Mouse (Mus musculus) midbrain, postnatal 0 days (tissue): ENCODE measurements around the gene Thrap3. TPM values are rescaled to one million over a fixed set of nuclear protein-coding genes. Genes with fewer than 3 reads are reported as not detected.
"Not testable (repeated sequence)": the region's sequence is repeated elsewhere in the genome, so short reads cannot be mapped to it uniquely, and the experiment has no call there.

ENCODE experiments used
- ATAC-seq: fragments of 200-750 bp; cut with Nextera tagmentation; 2 replicates; pipeline ENCODE4 v1.8.0; 2017; ENCODE audit warnings: moderate number of reproducible peaks, mild to moderate bottlenecking, moderate TSS enrichment, moderate library complexity; ENCODE audit not compliant: low FRiP score
- DNase-seq: peaks from one replicate; pipeline ENCODE4 v3.0.0-alpha.2; 2015; ENCODE audit warnings: low spot score
- H3K27ac ChIP-seq: fragments of 300-500 bp; sonication (generic); 2 replicates; pipeline ENCODE4 v1.5.1; 2014; ENCODE audit warnings: low read depth, mild to moderate bottlenecking, low read length, mixed read lengths
- H3K27me3 ChIP-seq: fragments of 300-500 bp; sonication (generic); 2 replicates; pipeline ENCODE4 v1.6.1; 2014; ENCODE audit warnings: low read length, control low read depth, mixed read lengths; ENCODE audit not compliant: insufficient read depth
- H3K36me3 ChIP-seq: fragments of 300-500 bp; sonication (generic); 2 replicates; pipeline ENCODE4 v1.6.1; 2014; ENCODE audit warnings: low read length, control low read depth, mixed read lengths; ENCODE audit not compliant: insufficient read depth
- H3K4me1 ChIP-seq: fragments of 300-500 bp; sonication (generic); 2 replicates; pipeline ENCODE4 v1.6.1; 2014; ENCODE audit warnings: mild to moderate bottlenecking, control low read depth, antibody characterized with exemption, low read length, mixed read lengths; ENCODE audit not compliant: insufficient read depth
- H3K4me2 ChIP-seq: fragments of 300-500 bp; sonication (generic); 2 replicates; pipeline ENCODE4 v1.6.1; 2014; ENCODE audit warnings: low read depth, mild to moderate bottlenecking, low read length, mixed read lengths; ENCODE audit not compliant: poor library complexity, severe bottlenecking
- H3K4me3 ChIP-seq: fragments of 300-500 bp; sonication (generic); 2 replicates; pipeline ENCODE4 v1.5.1; 2014; ENCODE audit warnings: low read depth, mild to moderate bottlenecking, low read length, moderate library complexity
- H3K9ac ChIP-seq: fragments of 300-500 bp; sonication (generic); replicated peaks from 2 replicates; pipeline ENCODE4 v1.6.1; 2014; ENCODE audit warnings: mild to moderate bottlenecking, low read length, moderate library complexity, mixed read lengths; ENCODE audit not compliant: poor library complexity, severe bottlenecking
- H3K9me3 ChIP-seq: fragments of 300-500 bp; sonication (generic); 2 replicates; pipeline ENCODE4 v1.6.1; 2016; ENCODE audit warnings: low read length, control low read depth
- CTCF ChIP-seq: IDR thresholded peaks from 2 replicates; pipeline ENCODE4 v1.5.1; 2016; ENCODE audit warnings: antibody characterized with exemption, mild to moderate bottlenecking
- WGBS: fragments of 180-500 bp; shearing (Covaris S2); extraction: QIAGEN DNeasy Blood & Tissue Kit; methylation state at CpG from one replicate; pipeline ENCODE4 v1.1.7; 2014; 5-methylcytosine and 5-hydroxymethylcytosine counted together
- polyA plus RNA-seq: library from polyadenylated mRNA; unstranded; fragments of >200 nt; fragmentation: Nextera tagmentation; extraction: Ambion mirVana; gene quantifications from 2 replicates; pipeline ENCODE4 v1.2.1, GENCODE M21; 2015
- total RNA-seq: library from RNA; depleted of rRNA; stranded (reverse); fragments of >200 nt; gene quantifications from 2 replicates; pipeline ENCODE4 v1.2.3, GENCODE M21; 2014

Thrap3 gene
- total and polyA plus RNA-seq, 2 experiments from 2014 or later, result 94.8 to 162 TPM

DNA sequence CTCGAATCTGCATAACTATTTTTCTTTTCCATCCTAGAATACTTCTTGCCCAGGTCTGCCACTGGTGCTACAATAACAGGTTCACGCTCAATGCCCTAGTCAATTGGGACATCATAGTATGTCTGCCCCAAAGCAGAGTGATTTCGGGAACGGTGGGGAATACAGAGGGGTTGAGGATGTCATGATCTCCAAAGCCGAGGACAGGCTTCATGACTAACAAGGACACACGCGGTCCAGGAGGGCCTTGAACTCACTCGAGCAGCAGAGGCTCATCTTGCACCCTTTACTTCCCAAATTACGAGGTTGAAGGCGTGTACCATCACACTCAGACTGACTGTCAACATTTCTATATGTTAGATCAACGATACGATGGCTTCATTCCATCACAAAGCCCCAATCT, 24.1 kb upstream of the Thrap3 start:
- Histone ChIP-seq H3K4me3 (0 out of 2 replicates have a peak overlapping the region, but pooled peaks have one; percentile 20), H3K4me2 (peak overlapping the region; percentile 51), H3K9me3 (no peaks in the 10 kb centered on the region), H3K4me1 (no peaks in the 10 kb centered on the region), H3K9ac (0 out of 2 replicates have a peak overlapping the region, but pooled peaks have one; percentile 24), H3K27ac (no peak overlapping the region), H3K27me3 (no peaks in the 10 kb centered on the region), H3K36me3 (peaks cover 14% of the 10 kb centered on the region)
- no peak for TF ChIP-seq CTCF
- 0 out of 2 replicates have a peak, but pooled peaks have one; percentile 8 for ATAC-seq
- WGBS, result 56% methylated on average over 12 of the region's 12 CpGs
- no peak for DNase-seq

- no peaks in the 10 kb centered on the region for H3K9me3 ChIP-seq
- DNase-seq (no peak), ATAC-seq (no peak)
- no peak overlapping the region for H3K4me3 ChIP-seq
- no peaks in the 10 kb centered on the region for H3K27me3 ChIP-seq
- no peak overlapping the region for H3K4me2 ChIP-seq
- H3K27ac ChIP-seq, result no peak overlapping the region
- H3K36me3 ChIP-seq, result no peaks in the 10 kb centered on the region
- 85% methylated on average over 11 of the region's 11 CpGs for WGBS
- H3K9ac ChIP-seq, result no peak overlapping the region
- H3K4me1 ChIP-seq, result no peaks in the 10 kb centered on the region
- no peak for TF ChIP-seq CTCF
Measured at GRCm38 (mm10) chr4:126222631-126223030, 20.1 kb upstream of the Thrap3 start.

DNA sequence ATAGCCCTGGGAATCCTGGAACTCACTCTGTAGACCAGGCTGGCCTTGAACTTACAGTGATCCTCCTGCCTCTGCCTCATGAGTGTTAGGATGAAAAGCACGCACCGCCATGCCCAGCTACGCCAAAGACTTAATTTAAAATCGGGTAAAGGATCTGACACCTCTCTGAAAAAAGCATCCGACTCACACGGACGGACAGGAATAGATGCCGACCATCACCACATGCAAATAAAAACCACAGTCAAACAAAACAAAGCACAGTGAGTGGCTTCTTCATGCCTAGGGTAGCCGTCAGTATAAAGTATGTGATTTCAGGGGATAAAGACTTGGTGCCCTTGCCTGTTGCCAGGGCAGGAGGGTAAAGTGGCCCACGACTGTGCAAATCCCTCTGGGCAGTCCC, 17.5 kb upstream of the Thrap3 start:
- no peak overlapping the region for H3K27ac ChIP-seq
- DNase-seq (no peak), ATAC-seq (no peak)
- H3K36me3 ChIP-seq, result no peaks in the 10 kb centered on the region
- H3K27me3 ChIP-seq, result no peaks in the 10 kb centered on the region
- H3K4me1 ChIP-seq, result no peaks in the 10 kb centered on the region
- H3K9ac ChIP-seq, result no peak overlapping the region
- 88% methylated on average over 10 of the region's 10 CpGs for WGBS
- no peak for TF ChIP-seq CTCF
- H3K4me2 ChIP-seq, result no peak overlapping the region
- no peak overlapping the region for H3K4me3 ChIP-seq
- no peaks in the 10 kb centered on the region for H3K9me3 ChIP-seq

- DNase-seq, H3K9me3 ChIP-seq, ATAC-seq, H3K4me3 ChIP-seq, H3K27me3 ChIP-seq, H3K36me3 ChIP-seq, H3K27ac ChIP-seq, H3K4me1 ChIP-seq, H3K9ac ChIP-seq, H3K4me2 ChIP-seq: not testable (repeated sequence)
- 69% methylated on average over 3 of the region's 3 CpGs for WGBS
Measured at GRCm38 (mm10) chr4:126219540-126219939, 17.0 kb upstream of the Thrap3 start.

DNA sequence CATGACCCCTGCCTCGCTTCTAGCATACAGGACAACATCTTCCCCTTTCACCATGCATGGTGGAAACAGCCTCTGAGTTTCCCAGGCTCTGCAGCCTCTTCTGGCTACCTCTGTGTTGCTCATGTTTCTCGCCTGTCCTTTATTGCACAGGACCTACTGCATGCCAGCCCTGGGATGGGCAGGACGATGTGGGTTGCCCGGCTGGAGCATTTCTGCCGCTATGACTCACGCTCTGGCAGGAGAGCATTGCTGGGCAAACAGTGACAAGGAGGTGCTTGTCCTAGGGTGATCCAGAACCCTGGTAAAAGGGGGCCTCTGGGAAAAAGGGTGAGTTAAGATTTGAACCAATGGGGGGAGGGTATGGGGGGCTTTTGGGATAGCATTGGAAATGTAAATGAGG, 15.2 kb upstream of the Thrap3 start:
- H3K27ac ChIP-seq, result no peak overlapping the region
- no peak overlapping the region for H3K9ac ChIP-seq
- no peaks in the 10 kb centered on the region for H3K36me3 ChIP-seq
- H3K27me3 ChIP-seq, result no peaks in the 10 kb centered on the region
- no peak overlapping the region for H3K4me2 ChIP-seq
- no peak for TF ChIP-seq CTCF
- no peaks in the 10 kb centered on the region for H3K4me1 ChIP-seq
- ATAC-seq, result no peak
- 89% methylated on average over 6 of the region's 6 CpGs for WGBS
- no peak overlapping the region for H3K4me3 ChIP-seq
- DNase-seq, result no peak
- H3K9me3 ChIP-seq, result no peaks in the 10 kb centered on the region

- ATAC-seq (no peak), DNase-seq (no peak)
- 64% methylated on average over 6 of the region's 6 CpGs for WGBS
- Histone ChIP-seq H3K4me3 (no peak overlapping the region), H3K4me2 (no peak overlapping the region), H3K9me3 (no peaks in the 10 kb centered on the region), H3K4me1 (no peaks in the 10 kb centered on the region), H3K27me3 (no peaks in the 10 kb centered on the region), H3K36me3 (no peaks in the 10 kb centered on the region), H3K27ac (no peak overlapping the region), H3K9ac (no peak overlapping the region)
- TF ChIP-seq CTCF, result no peak
Measured at GRCm38 (mm10) chr4:126207081-126207480, 4.5 kb upstream of the Thrap3 start.
